Comparison of ENCODE assay signal across 9 mouse cellular contexts in genomic region chr13:31207709-31208108, GRCm38 (mm10).
A peak's percentile ranks its signal among the peaks of the same experiment; 100 is the strongest.
DNase-seq lines count a peak whose midpoint lies in the region; ATAC-seq and TF ChIP-seq lines count a peak whose summit lies in the region.
"Had no signal": no experiment of that assay in that cellular context is flagged by ENCODE, and none has a peak within 500 bp of the region (broad histone marks: within the 10 kb centered on the region; RNA-seq: fewer than 3 reads in every experiment).

No protein-coding gene starts in this region.

- intact Hi-C loops in left cerebral cortex, postnatal 36 days (cut with DNase I), result loop anchor here (5.0 kb wide), 1 partner anchor 410 kb away; no protein-coding TSS in a partner anchor

- H3K4me1 ChIP-seq in heart, postnatal 0 days (ENCODE audit: control insufficient read depth, insufficient read depth), result no peaks in the 10 kb centered on the region
- H3K4me1 ChIP-seq: midbrain, embryonic 12.5 days had no signal

- no peak for ATAC-seq in heart, postnatal 0 days (ENCODE audit: insufficient read depth, low read depth)

- no peaks in the 10 kb centered on the region for H3K27me3 ChIP-seq in heart, postnatal 0 days (ENCODE audit: control insufficient read depth, insufficient read depth, low read length)
- H3K27me3 ChIP-seq: midbrain, embryonic 12.5 days had no signal

- WGBS in heart, postnatal 0 days, result 14% methylated on average over 5 of the region's 5 CpGs

- H3K4me2 ChIP-seq in heart, postnatal 0 days (ENCODE audit: low read depth, low read length), result no peak overlapping the region
- H3K4me2 ChIP-seq: midbrain, embryonic 12.5 days had no signal

- TF ChIP-seq EP300 in heart, postnatal 0 days (IDR thresholded peaks at IDR 0.05; ENCODE audit: low read depth), result no peak

- H3K9ac ChIP-seq in heart, postnatal 0 days (replicated peaks; ENCODE audit: low read depth, low read length), result no peak overlapping the region
- H3K9ac ChIP-seq: midbrain, embryonic 12.5 days had no signal

- no peak overlapping the region for H3K4me3 ChIP-seq in heart, postnatal 0 days (ENCODE audit: low read depth, low read length)
- H3K4me3 ChIP-seq: midbrain, embryonic 12.5 days had no signal

- no peaks in the 10 kb centered on the region for H3K9me3 ChIP-seq in heart, postnatal 0 days (replicated peaks; ENCODE audit: control insufficient read depth, low read length)
- H3K9me3 ChIP-seq: midbrain, embryonic 12.5 days had no signal

- peak; percentile 58 for TF ChIP-seq CTCF in heart, postnatal 0 days (IDR thresholded peaks at IDR 0.05; ENCODE audit: low read depth)

- peak; percentile 7 for DNase-seq in cerebellum, adult 9-11 months
- no peak for DNase-seq in cerebellum, postnatal 36 days
- peak; percentile 98 for DNase-seq in 3T3-L1 (ENCODE audit: low read depth, low spot score)
- DNase-seq in embryo, embryonic 11.5 days (ENCODE audit: low read depth, low spot score), result peak; percentile 11
- peak; percentile 60 for DNase-seq in heart, postnatal 0 days (ENCODE audit: low spot score)
- DNase-seq in left cerebral cortex, postnatal 36 days (ENCODE audit: low spot score in 2 of 2), result peak; percentile 7 to 24
- peak; percentile 12 for DNase-seq in right cerebral cortex, adult 18-20 months
- no peak for DNase-seq in thymus, postnatal 4 days

- no peak overlapping the region for H3K27ac ChIP-seq in heart, postnatal 0 days (ENCODE audit: low read depth)
- H3K27ac ChIP-seq: midbrain, embryonic 12.5 days had no signal

- no peaks in the 10 kb centered on the region for H3K36me3 ChIP-seq in heart, postnatal 0 days (replicated peaks; ENCODE audit: control insufficient read depth, insufficient read depth, low read length)
- H3K36me3 ChIP-seq: midbrain, embryonic 12.5 days had no signal

Comparison
In these comparisons a context has a peak if more than half of its experiments do, and no peak if none do; other contexts are left out.
1. DNase-seq: peak in cerebellum, adult 9-11 months (single experiment), 3T3-L1 (single experiment), embryo, embryonic 11.5 days (single experiment), heart, postnatal 0 days (single experiment), left cerebral cortex, postnatal 36 days (2 of 2) and right cerebral cortex, adult 18-20 months (single experiment); none in cerebellum, postnatal 36 days (0 of 2) and thymus, postnatal 4 days (single experiment).